Mouse (Mus musculus) kidney, postnatal 0 days (tissue): ENCODE measurements around the gene Pdgfb. TPM values are rescaled to one million over a fixed set of nuclear protein-coding genes. Genes with fewer than 3 reads are reported as not detected.

ENCODE experiments used
- ATAC-seq: fragments of 200-750 bp; cut with Nextera tagmentation; replicated peaks from 2 replicates; pipeline ENCODE4 v1.8.0; 2017; ENCODE audit warnings: low read depth, moderate number of reproducible peaks, moderate TSS enrichment, moderate library complexity; ENCODE audit not compliant: low FRiP score
- DNase-seq: peaks from one replicate; pipeline ENCODE4 v3.0.0-alpha.2; 2016; ENCODE audit warnings: low spot score
- H3K27ac ChIP-seq: fragments of 300-500 bp; sonication (generic); 2 replicates; pipeline ENCODE4 v1.5.1; 2014; ENCODE audit warnings: mild to moderate bottlenecking
- H3K27me3 ChIP-seq: fragments of 300-500 bp; sonication (generic); 2 replicates; pipeline ENCODE4 v1.6.1; 2014; ENCODE audit warnings: low read length, mixed read lengths; ENCODE audit not compliant: insufficient read depth
- H3K36me3 ChIP-seq: fragments of 300-500 bp; sonication (generic); 2 replicates; pipeline ENCODE4 v1.6.1; 2014; ENCODE audit warnings: low read length, mixed read lengths; ENCODE audit not compliant: insufficient read depth
- H3K4me1 ChIP-seq: fragments of 300-500 bp; sonication (generic); replicated peaks from 2 replicates; pipeline ENCODE4 v1.6.1; 2014; ENCODE audit warnings: antibody characterized with exemption, low read length, mixed read lengths; ENCODE audit not compliant: insufficient read depth
- H3K4me2 ChIP-seq: fragments of 300-500 bp; sonication (generic); 2 replicates; pipeline ENCODE4 v1.6.1; 2014; ENCODE audit warnings: mild to moderate bottlenecking, low read length, moderate library complexity, mixed read lengths
- H3K4me3 ChIP-seq: fragments of 300-500 bp; sonication (generic); replicated peaks from 2 replicates; pipeline ENCODE4 v1.5.1; 2014; ENCODE audit warnings: low read depth, low read length
- H3K9ac ChIP-seq: fragments of 300-500 bp; sonication (generic); 2 replicates; pipeline ENCODE4 v1.6.1; 2014; ENCODE audit warnings: low read depth, low read length
- H3K9me3 ChIP-seq: fragments of 300-500 bp; sonication (generic); replicated peaks from 2 replicates; pipeline ENCODE4 v1.6.1; 2016; ENCODE audit warnings: low read length, inconsistent platforms, mixed read lengths
- CTCF ChIP-seq: IDR thresholded peaks from 2 replicates; pipeline ENCODE4 v1.5.1; 2016; ENCODE audit warnings: antibody characterized with exemption, low read depth, mild to moderate bottlenecking, moderate library complexity
- WGBS: fragments of 180-500 bp; shearing (Covaris S2); extraction: QIAGEN DNeasy Blood & Tissue Kit; methylation state at CpG from one replicate; pipeline ENCODE4 v1.1.7; 2014; 5-methylcytosine and 5-hydroxymethylcytosine counted together
- polyA plus RNA-seq: library from polyadenylated mRNA; unstranded; fragments of >200 nt; fragmentation: Nextera tagmentation; extraction: Ambion mirVana; gene quantifications from 2 replicates; pipeline ENCODE4 v1.2.1, GENCODE M21; 2015

Pdgfb gene
- polyA plus RNA-seq = 6.5 and 6.8 TPM in 2 replicates

DNA sequence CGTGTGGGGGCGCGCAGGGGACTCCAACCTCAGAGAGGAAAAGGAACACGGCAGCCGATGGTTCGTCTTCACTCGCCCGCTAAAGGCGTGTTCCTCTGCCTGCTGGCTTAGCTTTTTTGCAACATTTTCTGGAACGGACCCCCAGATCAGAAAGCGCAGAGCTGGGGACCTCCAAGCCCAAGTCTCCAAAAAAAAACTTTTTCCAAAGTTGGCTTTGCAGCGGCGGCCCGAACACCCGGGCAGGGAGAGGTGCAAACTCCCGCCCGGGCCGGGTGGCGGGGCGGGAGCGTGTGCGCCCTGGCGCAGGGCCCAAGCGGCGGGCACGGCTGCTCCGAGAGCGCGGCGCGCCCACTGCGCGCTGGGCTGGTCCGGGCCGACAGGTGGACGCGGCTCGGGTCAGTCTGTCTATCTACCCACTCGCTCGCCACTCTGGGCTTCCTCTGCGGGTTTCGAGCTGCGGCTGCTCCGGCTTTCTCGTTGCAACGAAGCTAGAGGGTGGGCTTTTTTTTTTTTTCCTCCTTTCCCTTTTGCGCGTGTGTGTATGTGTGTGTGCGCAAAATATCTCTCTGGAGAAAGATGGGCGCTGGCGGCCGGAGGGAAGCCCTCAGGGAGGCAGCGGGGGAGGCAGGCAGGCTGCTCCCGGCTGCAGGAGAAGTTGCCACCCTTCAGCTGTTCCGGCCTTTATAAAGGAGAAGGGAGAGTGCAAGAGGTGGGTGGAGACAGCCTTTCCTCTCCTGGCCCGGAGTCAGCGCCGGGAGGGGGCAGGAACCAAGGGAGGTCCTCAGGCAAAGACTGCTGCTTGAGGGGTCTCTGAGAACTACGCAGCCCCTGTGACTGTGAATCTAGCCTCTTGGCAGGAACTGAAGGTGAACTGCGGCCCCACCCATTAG, at the start of gene Pdgfb:
Pdgfb (minus strand) TSS at position 657 of the 890 bp plus-strand sequence.
- Histone ChIP-seq H3K9ac (peak within 1 kb of the TSS; percentile 92), H3K27ac (peak within 1 kb of the TSS; percentile 85), H3K4me3 (peak within 1 kb of the TSS; percentile 60), H3K36me3 (no peaks in the 10 kb centered on the region), H3K4me2 (peak within 1 kb of the TSS; percentile 74), H3K9me3 (no peaks in the 10 kb centered on the region), H3K4me1 (peaks cover 24% of the 10 kb centered on the region; the same call in 1 of the 2 replicates), H3K27me3 (no peaks in the 10 kb centered on the region)
- DNase-seq = peak; percentile 74
- WGBS = 2% methylated on average over 60 of the region's 60 CpGs
- ATAC-seq = no peak
- TF ChIP-seq CTCF = no peak

DNA sequence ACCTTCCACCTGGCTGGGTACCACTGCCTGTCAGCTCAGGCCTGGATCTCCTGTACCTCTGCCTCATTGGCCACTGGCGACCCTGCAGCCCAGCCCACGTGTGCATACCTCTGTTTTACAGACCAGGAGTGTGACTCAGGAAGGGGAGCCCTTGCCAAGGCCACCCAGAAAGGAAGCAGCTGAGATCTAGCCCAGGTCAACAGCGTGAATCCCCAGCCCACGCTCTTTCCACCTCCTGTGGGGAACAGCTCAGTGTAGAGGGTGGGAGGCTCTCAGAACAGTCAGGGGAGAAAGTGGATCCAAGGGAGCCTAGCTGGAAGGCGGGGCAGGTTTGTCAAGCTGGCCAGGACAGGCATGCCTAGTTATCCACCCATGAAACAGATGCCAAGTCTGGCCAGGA, 48.0 kb upstream of the Pdgfb start:
- DNase-seq (no peak), ATAC-seq (no peak)
- H3K36me3 ChIP-seq = no peaks in the 10 kb centered on the region
- H3K27ac ChIP-seq = no peak overlapping the region
- no peak for TF ChIP-seq CTCF
- no peak overlapping the region for H3K4me2 ChIP-seq
- H3K9me3 ChIP-seq = no peaks in the 10 kb centered on the region
- H3K27me3 ChIP-seq = no peaks in the 10 kb centered on the region
- H3K9ac ChIP-seq = no peak overlapping the region
- 23% methylated on average over 5 of the region's 5 CpGs for WGBS
- H3K4me3 ChIP-seq = no peak overlapping the region
- H3K4me1 ChIP-seq = peaks cover 6% of the 10 kb centered on the region; the same call in 1 of the 2 replicates

DNA sequence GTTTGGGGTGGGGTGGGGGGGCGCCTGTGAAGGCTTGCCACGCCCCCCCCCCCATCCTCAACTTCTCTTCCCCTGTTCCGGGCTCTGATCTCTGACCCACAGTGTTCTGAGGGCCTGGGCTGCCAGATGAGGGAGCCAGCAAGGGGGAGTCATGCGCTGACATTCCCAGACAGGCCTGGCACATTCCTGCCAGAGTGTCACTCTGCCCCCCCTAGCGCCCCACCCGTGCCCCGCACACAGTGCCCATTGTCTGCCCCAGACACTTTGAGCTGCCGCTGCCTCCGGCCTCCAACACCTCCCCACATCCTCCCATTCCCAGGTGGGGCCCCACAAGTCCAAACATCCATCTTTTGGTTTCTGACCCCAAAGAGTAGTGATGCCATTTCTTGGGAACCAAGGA, 47.6 kb upstream of the Pdgfb start:
- ATAC-seq = no peak
- DNase-seq = no peak
- WGBS = 74% methylated on average over 8 of the region's 9 CpGs
- Histone ChIP-seq H3K4me3 (no peak overlapping the region), H3K27ac (no peak overlapping the region), H3K4me2 (no peak overlapping the region), H3K27me3 (no peaks in the 10 kb centered on the region), H3K9ac (no peak overlapping the region), H3K9me3 (no peaks in the 10 kb centered on the region), H3K4me1 (peaks cover 6% of the 10 kb centered on the region; the same call in 1 of the 2 replicates), H3K36me3 (no peaks in the 10 kb centered on the region)
- no peak for TF ChIP-seq CTCF

DNA sequence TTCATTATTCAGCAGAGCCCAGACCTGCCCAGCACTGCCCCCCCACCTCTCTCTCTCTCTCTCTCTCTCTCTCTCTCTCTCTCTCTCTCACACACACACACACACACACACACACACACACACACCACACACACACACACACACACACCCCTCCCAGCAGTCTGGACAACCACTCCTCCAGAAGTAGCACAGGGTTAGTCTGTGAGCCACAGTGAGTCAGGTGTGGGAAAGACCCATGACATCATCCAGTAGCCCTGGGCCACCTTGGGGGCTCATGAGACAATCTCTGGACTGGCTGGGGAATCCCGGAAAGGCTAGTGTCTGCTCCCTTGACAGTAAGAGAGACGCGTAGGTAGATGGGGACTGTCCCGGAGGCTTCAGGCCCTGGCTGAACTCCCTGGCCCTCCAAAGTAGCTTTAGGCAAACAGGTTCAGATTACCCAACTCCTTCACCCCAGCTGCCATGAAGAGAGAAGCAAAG, 46.3 kb upstream of the Pdgfb start:
- no peak for ATAC-seq

DNA sequence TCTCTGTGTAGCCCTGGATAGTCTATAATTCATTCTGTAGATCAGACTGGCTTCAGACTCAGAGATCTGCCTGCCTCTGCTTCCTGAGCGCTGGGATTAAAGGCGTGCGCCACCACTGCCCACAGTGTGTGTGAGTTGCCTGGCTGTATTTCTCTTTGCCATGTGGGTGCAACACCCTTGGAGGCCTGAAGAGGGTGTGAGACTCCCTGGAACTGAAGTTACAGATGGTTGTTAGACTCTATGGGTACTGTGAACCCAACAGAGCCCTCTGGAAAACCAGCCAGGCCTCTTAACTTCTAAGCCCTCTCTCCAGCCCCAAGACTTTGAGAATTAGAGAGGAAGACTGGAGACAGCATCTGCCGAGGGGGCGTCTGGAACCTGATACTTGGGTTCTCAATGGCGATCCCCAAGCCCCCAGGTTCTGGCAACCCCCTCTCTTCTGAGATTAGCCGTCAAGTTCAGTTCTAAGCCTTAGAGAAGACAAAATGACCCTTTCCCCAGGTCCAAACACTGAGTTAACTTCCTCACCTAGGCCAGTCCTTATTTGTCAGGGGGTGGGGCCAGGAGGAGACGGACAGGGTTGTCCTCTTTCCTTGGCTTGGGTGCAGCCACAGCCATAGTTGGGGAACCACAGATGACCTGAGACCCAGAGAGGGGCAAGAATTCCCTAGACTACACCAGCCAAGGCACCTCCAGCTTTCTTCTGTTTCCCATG, 45.7 kb upstream of the Pdgfb start:
- H3K27ac ChIP-seq = no peak overlapping the region
- no peaks in the 10 kb centered on the region for H3K27me3 ChIP-seq
- no peaks in the 10 kb centered on the region for H3K9me3 ChIP-seq
- TF ChIP-seq CTCF = no peak
- no peaks in the 10 kb centered on the region for H3K36me3 ChIP-seq
- WGBS = 90% methylated on average over 8 of the region's 8 CpGs
- no peak for DNase-seq
- no peak overlapping the region for H3K4me3 ChIP-seq
- ATAC-seq = no peak
- no peak overlapping the region for H3K9ac ChIP-seq
- H3K4me2 ChIP-seq = no peak overlapping the region
- H3K4me1 ChIP-seq = peaks cover 6% of the 10 kb centered on the region; the same call in 1 of the 2 replicates

More for the DNA sequence above, 46.3 kb upstream of the Pdgfb start:
- H3K9me3 ChIP-seq = no peaks in the 10 kb centered on the region
- WGBS = 73% methylated on average over 4 of the region's 4 CpGs
- DNase-seq = no peak
- no peaks in the 10 kb centered on the region for H3K27me3 ChIP-seq
- no peak overlapping the region for H3K4me2 ChIP-seq
- peaks cover 6% of the 10 kb centered on the region; the same call in 1 of the 2 replicates for H3K4me1 ChIP-seq
- no peaks in the 10 kb centered on the region for H3K36me3 ChIP-seq
- no peak overlapping the region for H3K4me3 ChIP-seq
- H3K27ac ChIP-seq = no peak overlapping the region; the same call in 1 of the 2 replicates
- H3K9ac ChIP-seq = no peak overlapping the region
- no peak for TF ChIP-seq CTCF

DNA sequence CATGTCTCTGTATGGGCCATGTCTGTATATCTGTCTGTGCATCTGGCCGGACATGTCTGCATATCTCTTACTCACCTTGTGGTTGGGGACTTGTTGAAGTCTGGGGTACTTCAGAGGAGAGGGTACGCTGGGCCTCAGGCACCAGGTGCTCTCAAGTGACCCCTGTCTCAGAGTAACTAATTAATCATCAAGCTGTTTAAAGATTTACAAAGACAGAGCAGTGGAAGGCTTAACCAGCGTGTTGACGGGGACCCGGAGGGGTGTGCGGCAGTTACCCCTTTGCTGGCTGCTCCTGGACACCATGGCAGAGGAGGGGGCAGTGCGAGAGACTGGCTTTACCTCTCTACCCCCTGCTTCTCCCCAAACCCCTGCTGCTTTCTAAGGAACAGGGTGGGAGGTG, 44.8 kb upstream of the Pdgfb start:
- Histone ChIP-seq H3K27me3 (no peaks in the 10 kb centered on the region), H3K4me1 (peaks cover 6% of the 10 kb centered on the region; the same call in 1 of the 2 replicates), H3K4me2 (0 out of 2 replicates have a peak overlapping the region, but pooled peaks have one; percentile 16), H3K4me3 (no peak overlapping the region), H3K27ac (peak overlapping the region; percentile 82), H3K9me3 (no peaks in the 10 kb centered on the region), H3K36me3 (no peaks in the 10 kb centered on the region), H3K9ac (no peak overlapping the region)
- TF ChIP-seq CTCF = no peak
- peak; percentile 50; the same call in 1 of the 2 replicates for ATAC-seq
- WGBS = 35% methylated on average over 7 of the region's 7 CpGs
- DNase-seq = no peak
